Mouse (Mus musculus) CD8-positive naive resting alpha-beta T cell, adult 2 months (primary cell): ENCODE results near the gene Fcna.

Experiments
- DNase-seq, 2 experiments: peaks; one replicate each; pipeline ENCODE4 v3.0.0; 2022; ENCODE audit warnings: low read depth in 2 of 2, low spot score in 2 of 2

Gene Fcna

GRCm38 (mm10) chr2:25627811-25628210 is at the start of gene Fcna:
Gene Fcna (minus strand): TSS chr2:25628030.
- no peak for DNase-seq

- no peak for DNase-seq
These were observed 48.7 kb upstream of the Fcna start, which contains the start of gene Lcn6 for GRCm38 (mm10) chr2:25676486-25676885. Gene Lcn6 (plus strand): TSS chr2:25676786.

- no peak for DNase-seq
These were observed 38.7 kb upstream of the Fcna start for GRCm38 (mm10) chr2:25666516-25666915.

- no peak for DNase-seq
These were observed 36.3 kb upstream of the Fcna start for GRCm38 (mm10) chr2:25664125-25664524.

GRCm38 (mm10) chr2:25663511-25663910 is 35.7 kb upstream of the Fcna start:
- DNase-seq, result peak; percentile 28 to 64

- DNase-seq, result no peak
These were observed 33.6 kb upstream of the Fcna start for GRCm38 (mm10) chr2:25661245-25661970.

- DNase-seq, result no peak
These were observed 32.4 kb upstream of the Fcna start for GRCm38 (mm10) chr2:25660279-25660678.

GRCm38 (mm10) chr2:25657652-25658051 is 29.8 kb upstream of the Fcna start, which contains the start of gene Lcn5:
Gene Lcn5 (plus strand): TSS chr2:25657952.
- DNase-seq, result no peak

GRCm38 (mm10) chr2:25657246-25657645 is 29.4 kb upstream of the Fcna start:
- no peak for DNase-seq

GRCm38 (mm10) chr2:25656691-25657090 is 28.9 kb upstream of the Fcna start:
- DNase-seq, result no peak

- no peak for DNase-seq
These were observed 26.7 kb upstream of the Fcna start for GRCm38 (mm10) chr2:25654502-25654901.

- DNase-seq, result no peak
These were observed 25.1 kb upstream of the Fcna start, which contains the start of gene Lcn8 for GRCm38 (mm10) chr2:25652902-25653301. Gene Lcn8 (plus strand): TSS chr2:25653120.

- DNase-seq, result peak in 1 of 2 experiments; percentile 49
These were observed 12.1 kb upstream of the Fcna start for GRCm38 (mm10) chr2:25639890-25640289.

- no peak for DNase-seq
These were observed 6.2 kb upstream of the Fcna start for GRCm38 (mm10) chr2:25634046-25634445.

- DNase-seq, result no peak
These were observed 5.8 kb upstream of the Fcna start for GRCm38 (mm10) chr2:25633616-25634015.

GRCm38 (mm10) chr2:25628738-25629137 is 908 bp upstream of the Fcna start:
- DNase-seq, result no peak

GRCm38 (mm10) chr2:25625986-25626385 is 1.8 kb downstream of the Fcna start:
- DNase-seq, result no peak

GRCm38 (mm10) chr2:25621229-25622200 is 6.3 kb downstream of the Fcna start, which contains the start of gene Tmem141:
Gene Tmem141 (minus strand): TSS chr2:25622005.
- DNase-seq, result peak; percentile 52 to 61

- DNase-seq, result no peak
These were observed 7.0 kb downstream of the Fcna start for GRCm38 (mm10) chr2:25620852-25621228.

- DNase-seq, result peak; percentile 23 to 46
These were observed 7.4 kb downstream of the Fcna start for GRCm38 (mm10) chr2:25620386-25620785.

- DNase-seq, result no peak
These were observed 10.3 kb downstream of the Fcna start, which contains the start of gene Ccdc183 for GRCm38 (mm10) chr2:25617578-25617977. Gene Ccdc183 (minus strand): TSS chr2:25617678.

GRCm38 (mm10) chr2:25616398-25616797 is 11.4 kb downstream of the Fcna start:
- DNase-seq, result no peak
